In the genomic region with DNA sequence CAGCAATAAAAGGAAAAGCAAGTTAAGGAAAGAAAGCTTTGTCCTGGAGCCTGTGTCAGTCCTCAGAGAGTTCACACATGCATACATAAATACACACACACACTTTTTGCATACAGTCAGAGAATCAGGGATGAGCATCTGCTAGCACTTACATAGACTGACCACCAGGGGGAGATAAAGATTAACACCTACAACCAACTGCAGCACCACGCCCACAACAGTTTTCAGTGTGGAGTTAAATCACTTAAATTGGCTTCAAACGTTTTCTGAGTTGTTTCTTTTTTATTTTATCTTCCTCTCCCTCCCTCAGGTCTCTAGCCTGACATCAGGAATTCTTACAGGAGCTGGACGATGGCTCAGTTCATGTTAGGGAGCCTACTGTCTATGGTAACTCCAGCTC, we compare ENCODE assay signal across 10 mouse cellular contexts. TPM values are rescaled to one million over a fixed set of nuclear protein-coding genes. Genes with fewer than 3 reads are reported as not detected.
DNase-seq lines count a peak whose midpoint lies in the region; ATAC-seq and TF ChIP-seq lines count a peak whose summit lies in the region.
"Had no signal": no experiment of that assay in that cellular context is flagged by ENCODE, and none has a peak within 500 bp of the region (broad histone marks: within the 10 kb centered on the region; RNA-seq: fewer than 3 reads in every experiment).

No protein-coding gene starts in this region.

- TF ChIP-seq POLR2A in brain, embryonic 14.5 days (IDR thresholded peaks at IDR 0.05; ENCODE audit: borderline replicate concordance, extremely low read depth, insufficient read depth, insufficient read length, poor library complexity, severe bottlenecking) = no peak

- no peak overlapping the region for H3K9ac ChIP-seq in midbrain, embryonic 11.5 days (ENCODE audit: low read length)
- no peak overlapping the region for H3K9ac ChIP-seq in midbrain, embryonic 15.5 days
- H3K9ac ChIP-seq: heart, embryonic 15.5 days had no signal

- H3K27me3 ChIP-seq in midbrain, embryonic 11.5 days (ENCODE audit: control insufficient read depth, insufficient read depth, low read length) = no peaks in the 10 kb centered on the region
- no peaks in the 10 kb centered on the region for H3K27me3 ChIP-seq in midbrain, embryonic 15.5 days (replicated peaks)
- H3K27me3 ChIP-seq in splenic B cell, adult 2 months (ENCODE audit: control insufficient read depth, insufficient read depth, low read length, poor library complexity, severe bottlenecking) = no peaks in the 10 kb centered on the region

- ATAC-seq in midbrain, embryonic 11.5 days (ENCODE audit: low FRiP score) = no peak
- no peak for ATAC-seq in midbrain, embryonic 15.5 days (replicated peaks)

- intact Hi-C loops in left cerebral cortex, postnatal 25 days (cut with DNase I) = loop anchor here (5.0 kb wide), 1 partner anchor 51 kb away; no protein-coding TSS in a partner anchor

- no peak overlapping the region for H3K27ac ChIP-seq in midbrain, embryonic 11.5 days (ENCODE audit: low read depth, low read length)
- H3K27ac ChIP-seq in midbrain, embryonic 15.5 days = no peak overlapping the region
- H3K27ac ChIP-seq: heart, embryonic 15.5 days had no signal

- H3K36me3 ChIP-seq in midbrain, embryonic 11.5 days (ENCODE audit: control insufficient read depth, insufficient read depth, low read length) = no peaks in the 10 kb centered on the region
- no peaks in the 10 kb centered on the region for H3K36me3 ChIP-seq in midbrain, embryonic 15.5 days (replicated peaks)
- no peaks in the 10 kb centered on the region for H3K36me3 ChIP-seq in splenic B cell, adult 2 months (ENCODE audit: control insufficient read depth, insufficient read depth, low read length, poor library complexity, severe bottlenecking)
- H3K36me3 ChIP-seq: heart, embryonic 15.5 days had no signal

- no peaks in the 10 kb centered on the region for H3K9me3 ChIP-seq in midbrain, embryonic 11.5 days (ENCODE audit: control insufficient read depth, low read length)
- no peaks in the 10 kb centered on the region for H3K9me3 ChIP-seq in midbrain, embryonic 15.5 days
- H3K9me3 ChIP-seq: heart, embryonic 15.5 days had no signal

- DNase-seq in gastrocnemius, adult 18-20 months (ENCODE audit: low spot score) = peak; percentile 40
- no peak for DNase-seq in gastrocnemius, postnatal 25 days
- peak; percentile 89 for DNase-seq in midbrain, embryonic 11.5 days (ENCODE audit: low spot score, missing footprints)
- peak; percentile 81 for DNase-seq in brain, embryonic 14.5 days (ENCODE audit: low read depth)
- peak; percentile 45 to 71 for DNase-seq in left cerebral cortex, postnatal 25 days (ENCODE audit: low spot score in 2 of 2)
- DNase-seq in splenic B cell, adult 2 months (ENCODE audit: low read depth, low spot score) = peak; percentile 78
- DNase-seq in urinary bladder, postnatal 14 days (ENCODE audit: low spot score) = no peak

- 11% methylated on average over 3 of the region's 3 CpGs for WGBS in midbrain, embryonic 11.5 days
- 9% methylated on average over 3 of the region's 3 CpGs for WGBS in midbrain, embryonic 15.5 days

- peak; percentile 63; the same call in 1 of the 2 replicates for TF ChIP-seq CTCF in brain, embryonic 14.5 days (IDR thresholded peaks at IDR 0.05; ENCODE audit: borderline replicate concordance, extremely low read depth, insufficient read depth, insufficient read length)

- H3K4me1 ChIP-seq in midbrain, embryonic 11.5 days (ENCODE audit: control insufficient read depth, insufficient read depth, low read length) = peaks cover 5% of the 10 kb centered on the region
- H3K4me1 ChIP-seq in midbrain, embryonic 15.5 days = peaks cover 6% of the 10 kb centered on the region

- no peak overlapping the region for H3K4me2 ChIP-seq in midbrain, embryonic 11.5 days
- H3K4me2 ChIP-seq in midbrain, embryonic 15.5 days = no peak overlapping the region
- H3K4me2 ChIP-seq: heart, embryonic 15.5 days had no signal

- H3K4me3 ChIP-seq in midbrain, embryonic 11.5 days (ENCODE audit: low read depth, low read length) = no peak overlapping the region
- no peak overlapping the region for H3K4me3 ChIP-seq in midbrain, embryonic 15.5 days
- H3K4me3 ChIP-seq: heart, embryonic 15.5 days; myocyte had no signal

RNA-seq across cellular contexts. Expression of gene Lrrc3c, which starts 8.7 kb away (rescaled TPM):
- total RNA-seq in gastrocnemius, adult 18-20 months (2021) = not detected
- total RNA-seq in gastrocnemius, postnatal 25 days (2021) = not detected
- polyA plus RNA-seq in midbrain, embryonic 11.5 days (2014; fragmentation: Nextera tagmentation; extraction: Ambion mirVana) = not detected in 2 replicates
- not detected in 2 replicates for polyA plus RNA-seq in midbrain, embryonic 15.5 days (2015; fragmentation: Nextera tagmentation; extraction: Ambion mirVana)
- not detected in 2 replicates for polyA plus RNA-seq in brain, embryonic 14.5 days (2012; rRNA removed)
- not detected for total RNA-seq in left cerebral cortex, postnatal 25 days (2021)
- polyA plus RNA-seq: heart, embryonic 15.5 days; myocyte had no signal

RNA-seq across cellular contexts. Expression of gene Gm12355, which starts 18.7 kb away (rescaled TPM):
- 1 to 10 TPM; 4.1 to 6.6 TPM for total RNA-seq in gastrocnemius, adult 18-20 months (2021)
- 1 to 10 TPM; 3.1 to 6.4 TPM for total RNA-seq in gastrocnemius, postnatal 25 days (2021)
- 1.3 and 1.4 TPM in 2 replicates for polyA plus RNA-seq in midbrain, embryonic 11.5 days (2014; fragmentation: Nextera tagmentation; extraction: Ambion mirVana)
- 0.66 and 0.72 TPM in 2 replicates for polyA plus RNA-seq in midbrain, embryonic 15.5 days (2015; fragmentation: Nextera tagmentation; extraction: Ambion mirVana)
- 0.08 and 0.33 TPM in 2 replicates for polyA plus RNA-seq in brain, embryonic 14.5 days (2012; rRNA removed)
- 10 to 100 TPM; 11.6 to 14.0 TPM for total RNA-seq in left cerebral cortex, postnatal 25 days (2021)

RNA-seq across cellular contexts. Expression of gene Gsdma3, which starts 19.4 kb away (rescaled TPM):
- total RNA-seq in gastrocnemius, adult 18-20 months (2021) = 10 to 100 TPM in 1 of 2 experiments, 1 to 10 TPM in 1; 8.8 to 12.5 TPM
- total RNA-seq in gastrocnemius, postnatal 25 days (2021) = 1 to 10 TPM; 1.3 to 2.4 TPM
- not detected in 2 replicates for polyA plus RNA-seq in midbrain, embryonic 11.5 days (2014; fragmentation: Nextera tagmentation; extraction: Ambion mirVana)
- polyA plus RNA-seq in midbrain, embryonic 15.5 days (2015; fragmentation: Nextera tagmentation; extraction: Ambion mirVana) = not detected in 2 replicates
- not detected in 2 replicates for polyA plus RNA-seq in brain, embryonic 14.5 days (2012; rRNA removed)
- not detected for total RNA-seq in left cerebral cortex, postnatal 25 days (2021)
- polyA plus RNA-seq: heart, embryonic 15.5 days; myocyte had no signal

RNA-seq across cellular contexts. Expression of gene Ormdl3, which starts 19.6 kb away (rescaled TPM):
- total RNA-seq in gastrocnemius, adult 18-20 months (2021) = 10 to 100 TPM; 25.1 to 26.3 TPM
- total RNA-seq in gastrocnemius, postnatal 25 days (2021) = 10 to 100 TPM; 19.9 to 28.2 TPM
- 9.7 and 12.0 TPM in 2 replicates for polyA plus RNA-seq in midbrain, embryonic 11.5 days (2014; fragmentation: Nextera tagmentation; extraction: Ambion mirVana)
- 120 TPM in 2 replicates for polyA plus RNA-seq in midbrain, embryonic 15.5 days (2015; fragmentation: Nextera tagmentation; extraction: Ambion mirVana)
- 80.6 and 94.6 TPM in 2 replicates for polyA plus RNA-seq in brain, embryonic 14.5 days (2012; rRNA removed)
- 10 to 100 TPM; 48.9 TPM for total RNA-seq in left cerebral cortex, postnatal 25 days (2021)

RNA-seq across cellular contexts. Expression of gene Gsdma2, which starts 39.8 kb away (rescaled TPM):
- total RNA-seq in gastrocnemius, adult 18-20 months (2021) = 1 to 10 TPM in 1 of 2 experiments, under 1 TPM in 1; 0.73 to 1.1 TPM
- not detected for total RNA-seq in gastrocnemius, postnatal 25 days (2021)
- polyA plus RNA-seq in midbrain, embryonic 11.5 days (2014; fragmentation: Nextera tagmentation; extraction: Ambion mirVana) = not detected in 2 replicates
- not detected in 2 replicates for polyA plus RNA-seq in midbrain, embryonic 15.5 days (2015; fragmentation: Nextera tagmentation; extraction: Ambion mirVana)
- polyA plus RNA-seq in brain, embryonic 14.5 days (2012; rRNA removed) = not detected in 2 replicates
- total RNA-seq in left cerebral cortex, postnatal 25 days (2021) = not detected
- polyA plus RNA-seq: heart, embryonic 15.5 days; myocyte had no signal

Comparison
In these comparisons a context has a peak if more than half of its experiments do, and no peak if none do; other contexts are left out.
1. DNase-seq: peak in gastrocnemius, adult 18-20 months (single experiment), midbrain, embryonic 11.5 days (single experiment), brain, embryonic 14.5 days (single experiment), left cerebral cortex, postnatal 25 days (2 of 2) and splenic B cell, adult 2 months (single experiment); none in gastrocnemius, postnatal 25 days (single experiment) and urinary bladder, postnatal 14 days (single experiment).